Mouse (Mus musculus): ENCODE results near the gene Zfp12.

- TF ChIP-seq CTCF (IDR thresholded peaks at IDR 0.05; ENCODE audit: borderline replicate concordance, extremely low read depth, insufficient read depth, insufficient read length): no peak
- no peak for TF ChIP-seq POLR2A (IDR thresholded peaks at IDR 0.05; ENCODE audit: borderline replicate concordance, extremely low read depth, insufficient read depth, insufficient read length, poor library complexity, severe bottlenecking)
Measured at GRCm38 (mm10) chr5:143244926-143245325, 10.0 kb downstream of the Zfp12 start.

Measured in brain, embryonic 14.5 days (tissue).